Mouse (Mus musculus): Measurements from ENCODE around the gene Col16a1. TPM values are rescaled to one million over a fixed set of nuclear protein-coding genes. Genes with fewer than 3 reads are reported as not detected.
A peak's percentile ranks its signal among the peaks of the same experiment; 100 is the strongest.

Col16a1 gene
- polyA plus RNA-seq, 1 experiment from 2014 or later = 59.5 TPM

GRCm38 (mm10) chr4:130055160-130056010 lies 7.7 kb downstream of the Col16a1 start:
- TF ChIP-seq CTCF (IDR thresholded peaks at IDR 0.05; ENCODE audit: low read depth) = no peak
- no peak for ATAC-seq (ENCODE audit: insufficient read depth)

GRCm38 (mm10) chr4:130056011-130056322 lies 8.3 kb downstream of the Col16a1 start:
- Histone ChIP-seq H3K27me3 (ENCODE audit: insufficient read depth, low read length) (no peaks in the 10 kb centered on the region), H3K9me3 (ENCODE audit: low read depth, low read length) (no peaks in the 10 kb centered on the region), H3K27ac (ENCODE audit: low read depth) (no peak overlapping the region), H3K4me3 (ENCODE audit: low read depth, low read length) (no peak overlapping the region), H3K4me1 (ENCODE audit: insufficient read depth) (no peaks in the 10 kb centered on the region), H3K36me3 (ENCODE audit: insufficient read depth) (peaks cover 30% of the 10 kb centered on the region), H3K9ac (no peak overlapping the region), H3K4me2 (no peak overlapping the region)
- no peak for TF ChIP-seq CTCF (IDR thresholded peaks at IDR 0.05; ENCODE audit: low read depth)
- no peak for ATAC-seq (ENCODE audit: insufficient read depth)
- 54% methylated on average over 3 of the region's 3 CpGs for WGBS
- no peak for DNase-seq

More at GRCm38 (mm10) chr4:130055160-130056010, 7.7 kb downstream of the Col16a1 start:
- no peak overlapping the region for H3K9ac ChIP-seq
- H3K4me1 ChIP-seq (ENCODE audit: insufficient read depth) = 0 out of 2 replicates have a peak, but pooled peaks cover 3% of the 10 kb centered on the region
- H3K27ac ChIP-seq (ENCODE audit: low read depth) = peak overlapping the region; percentile 18; the same call in 1 of the 2 replicates
- no peaks in the 10 kb centered on the region for H3K9me3 ChIP-seq (ENCODE audit: low read depth, low read length)
- WGBS = 83% methylated on average over 14 of the region's 14 CpGs
- DNase-seq = no peak
- no peaks in the 10 kb centered on the region for H3K27me3 ChIP-seq (ENCODE audit: insufficient read depth, low read length)
- H3K4me2 ChIP-seq = no peak overlapping the region
- H3K4me3 ChIP-seq (ENCODE audit: low read depth, low read length) = no peak overlapping the region
- H3K36me3 ChIP-seq (ENCODE audit: insufficient read depth) = peaks cover 25% of the 10 kb centered on the region

- Histone ChIP-seq H3K9me3 (ENCODE audit: low read depth, low read length) (no peaks in the 10 kb centered on the region), H3K9ac (no peak overlapping the region), H3K4me2 (no peak overlapping the region), H3K36me3 (ENCODE audit: insufficient read depth) (peaks cover 35% of the 10 kb centered on the region), H3K4me3 (ENCODE audit: low read depth, low read length) (no peak overlapping the region), H3K27me3 (ENCODE audit: insufficient read depth, low read length) (no peaks in the 10 kb centered on the region), H3K27ac (ENCODE audit: low read depth) (no peak overlapping the region), H3K4me1 (ENCODE audit: insufficient read depth) (no peaks in the 10 kb centered on the region)
- ATAC-seq (ENCODE audit: insufficient read depth) (no peak), DNase-seq (no peak)
- WGBS = 77% methylated on average over 3 of the region's 3 CpGs
- no peak for TF ChIP-seq CTCF (IDR thresholded peaks at IDR 0.05; ENCODE audit: low read depth)
Measured at GRCm38 (mm10) chr4:130056471-130056870, 8.8 kb downstream of the Col16a1 start.

GRCm38 (mm10) chr4:130060937-130061336 lies 13.3 kb downstream of the Col16a1 start:
- Histone ChIP-seq H3K27ac (ENCODE audit: low read depth) (no peak overlapping the region), H3K4me2 (no peak overlapping the region), H3K9me3 (ENCODE audit: low read depth, low read length) (no peaks in the 10 kb centered on the region), H3K4me1 (ENCODE audit: insufficient read depth) (no peaks in the 10 kb centered on the region), H3K36me3 (ENCODE audit: insufficient read depth) (peaks cover 39% of the 10 kb centered on the region), H3K4me3 (ENCODE audit: low read depth, low read length) (no peak overlapping the region), H3K27me3 (ENCODE audit: insufficient read depth, low read length) (no peaks in the 10 kb centered on the region), H3K9ac (no peak overlapping the region)
- ATAC-seq (ENCODE audit: insufficient read depth) (no peak), DNase-seq (no peak)
- no peak for TF ChIP-seq CTCF (IDR thresholded peaks at IDR 0.05; ENCODE audit: low read depth)

GRCm38 (mm10) chr4:130063191-130063590 lies 15.6 kb downstream of the Col16a1 start:
- H3K4me1 ChIP-seq (ENCODE audit: insufficient read depth) = no peaks in the 10 kb centered on the region
- peak; percentile 53 for DNase-seq
- no peaks in the 10 kb centered on the region for H3K27me3 ChIP-seq (ENCODE audit: insufficient read depth, low read length)
- H3K9ac ChIP-seq = no peak overlapping the region
- WGBS = 20% methylated on average over 7 of the region's 7 CpGs
- H3K4me2 ChIP-seq = no peak overlapping the region
- H3K9me3 ChIP-seq (ENCODE audit: low read depth, low read length) = no peaks in the 10 kb centered on the region
- no peak overlapping the region for H3K4me3 ChIP-seq (ENCODE audit: low read depth, low read length)
- no peak for TF ChIP-seq CTCF (IDR thresholded peaks at IDR 0.05; ENCODE audit: low read depth)
- H3K27ac ChIP-seq (ENCODE audit: low read depth) = no peak overlapping the region
- H3K36me3 ChIP-seq (ENCODE audit: insufficient read depth) = peaks cover 33% of the 10 kb centered on the region
- ATAC-seq (ENCODE audit: insufficient read depth) = peak; percentile 55; the same call in 1 of the 2 replicates

GRCm38 (mm10) chr4:130066816-130067215 lies 19.2 kb downstream of the Col16a1 start:
- DNase-seq (peak; percentile 37), ATAC-seq (ENCODE audit: insufficient read depth) (no peak)
- Histone ChIP-seq H3K4me1 (ENCODE audit: insufficient read depth) (no peaks in the 10 kb centered on the region), H3K27me3 (ENCODE audit: insufficient read depth, low read length) (no peaks in the 10 kb centered on the region), H3K4me2 (no peak overlapping the region), H3K9ac (no peak overlapping the region), H3K27ac (ENCODE audit: low read depth) (no peak overlapping the region), H3K4me3 (ENCODE audit: low read depth, low read length) (no peak overlapping the region), H3K36me3 (ENCODE audit: insufficient read depth) (peaks cover 6% of the 10 kb centered on the region; the same call in 1 of the 2 replicates), H3K9me3 (ENCODE audit: low read depth, low read length) (no peaks in the 10 kb centered on the region)
- 14% methylated on average over 8 of the region's 8 CpGs for WGBS
- peak; percentile 78 for TF ChIP-seq CTCF (IDR thresholded peaks at IDR 0.05; ENCODE audit: low read depth)

- ATAC-seq (ENCODE audit: insufficient read depth) = no peak
- 61% methylated on average over 3 of the region's 3 CpGs for WGBS
- Histone ChIP-seq H3K9me3 (ENCODE audit: low read depth, low read length) (no peaks in the 10 kb centered on the region), H3K4me3 (ENCODE audit: low read depth, low read length) (no peak overlapping the region), H3K27ac (ENCODE audit: low read depth) (no peak overlapping the region), H3K4me2 (no peak overlapping the region), H3K4me1 (ENCODE audit: insufficient read depth) (no peaks in the 10 kb centered on the region), H3K27me3 (ENCODE audit: insufficient read depth, low read length) (no peaks in the 10 kb centered on the region), H3K36me3 (ENCODE audit: insufficient read depth) (peaks cover 10% of the 10 kb centered on the region; the same call in 1 of the 2 replicates), H3K9ac (no peak overlapping the region)
- no peak for TF ChIP-seq CTCF (IDR thresholded peaks at IDR 0.05; ENCODE audit: low read depth)
- no peak for DNase-seq
Measured at GRCm38 (mm10) chr4:130070523-130070922, 22.9 kb downstream of the Col16a1 start.
